ENCODE assay signal across 10 mouse cellular contexts in the genomic region with DNA sequence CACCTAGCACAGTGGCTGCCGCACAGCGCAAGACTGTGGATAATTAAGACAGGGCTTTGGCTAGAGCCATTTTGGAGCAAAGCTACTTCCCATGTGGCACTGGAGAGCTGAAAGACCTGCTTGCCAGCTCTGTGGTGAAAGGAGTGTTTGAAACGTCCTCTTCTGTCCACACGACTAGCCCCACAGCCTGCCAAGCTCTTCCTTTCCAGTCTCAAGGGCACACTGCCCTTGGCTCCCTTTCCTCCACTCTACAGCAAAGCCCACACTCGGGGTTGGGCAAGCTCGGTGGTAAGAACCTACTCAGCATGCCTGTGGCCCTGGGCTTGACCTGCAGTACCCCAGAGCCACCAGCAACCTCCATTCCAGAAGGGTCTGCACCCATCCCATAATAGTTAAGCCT.
A peak's percentile ranks its signal among the peaks of the same experiment; 100 is the strongest.
DNase-seq lines count a peak whose midpoint lies in the region.
"Had no signal": no experiment of that assay in that cellular context is flagged by ENCODE, and none has a peak within 500 bp of the region (broad histone marks: within the 10 kb centered on the region; RNA-seq: fewer than 3 reads in every experiment).

No protein-coding gene starts in this region.

- no peaks in the 10 kb centered on the region for H3K27me3 ChIP-seq in midbrain, embryonic 10.5 days (ENCODE audit: low read depth, poor library complexity, severe bottlenecking)
- H3K27me3 ChIP-seq: stomach, embryonic 15.5 days had no signal

- H3K27ac ChIP-seq in midbrain, embryonic 10.5 days (replicated peaks): no peak overlapping the region
- H3K27ac ChIP-seq: stomach, embryonic 15.5 days had no signal

- DNase-seq in heart, adult 11 months: peak; percentile 96
- DNase-seq in heart, postnatal 25 days (ENCODE audit: low spot score): no peak
- peak; percentile 17 for DNase-seq in ES-CJ7 (ENCODE audit: low read depth, low spot score)
- peak; percentile 23 for DNase-seq in fat pad, adult 2 months (ENCODE audit: extremely low read depth, low read depth, low spot score)
- DNase-seq in layer of hippocampus, adult 9-11 months: peak; percentile 47
- DNase-seq in thymus, postnatal 0 days (ENCODE audit: low spot score): no peak
- DNase-seq in midbrain, embryonic 10.5 days (ENCODE audit: low spot score): no peak
- no peak for DNase-seq in testis, postnatal 14 days (ENCODE audit: low spot score)

- 79% methylated on average over 6 of the region's 6 CpGs for WGBS in midbrain, embryonic 10.5 days

- no peak overlapping the region for H3K4me3 ChIP-seq in midbrain, embryonic 10.5 days
- H3K4me3 ChIP-seq: megakaryocyte, embryonic 14.5 days; stomach, embryonic 15.5 days had no signal

- H3K9me3 ChIP-seq in midbrain, embryonic 10.5 days (replicated peaks): no peaks in the 10 kb centered on the region
- H3K9me3 ChIP-seq: megakaryocyte, embryonic 14.5 days; stomach, embryonic 15.5 days had no signal

- no peaks in the 10 kb centered on the region for H3K36me3 ChIP-seq in midbrain, embryonic 10.5 days
- H3K36me3 ChIP-seq: stomach, embryonic 15.5 days had no signal

- H3K4me1 ChIP-seq in midbrain, embryonic 10.5 days: peaks cover 40% of the 10 kb centered on the region

- intact Hi-C loops in heart, postnatal 25 days (cut with DNase I): no loop called here

Comparison
In these comparisons a context has a peak if more than half of its experiments do, and no peak if none do; other contexts are left out.
1. DNase-seq: peak in heart, adult 11 months (single experiment), ES-CJ7 (single experiment), fat pad, adult 2 months (single experiment) and layer of hippocampus, adult 9-11 months (single experiment); none in heart, postnatal 25 days (single experiment), thymus, postnatal 0 days (single experiment), midbrain, embryonic 10.5 days (single experiment) and testis, postnatal 14 days (single experiment).